Mouse (Mus musculus): ENCODE results near the gene Crtc1. TPM values are rescaled to one million over a fixed set of nuclear protein-coding genes. Genes with fewer than 3 reads are reported as not detected.

The Crtc1 gene
- polyA plus RNA-seq, 1 experiment from 2014 or later, result 57.4 TPM

GRCm38 (mm10) chr8:70469938-70470337 lies 30.6 kb upstream of the Crtc1 start:
- Histone ChIP-seq H3K4me3 (no peak overlapping the region), H3K27ac (replicated peaks) (peak overlapping the region; percentile 6; the same call in 1 of the 2 replicates), H3K4me1 (replicated peaks) (peaks cover 18% of the 10 kb centered on the region), H3K36me3 (no peaks in the 10 kb centered on the region), H3K4me2 (no peak overlapping the region), H3K27me3 (no peaks in the 10 kb centered on the region), H3K9me3 (no peaks in the 10 kb centered on the region), H3K9ac (no peak overlapping the region)
- ATAC-seq (ENCODE audit: low FRiP score, low read depth), result no peak
- 53% methylated on average over 2 of the region's 2 CpGs for WGBS

- Histone ChIP-seq H3K27me3 (no peaks in the 10 kb centered on the region), H3K9me3 (no peaks in the 10 kb centered on the region), H3K4me3 (no peak overlapping the region), H3K4me2 (no peak overlapping the region), H3K4me1 (replicated peaks) (peaks cover 17% of the 10 kb centered on the region), H3K27ac (replicated peaks) (peak overlapping the region; percentile 33; the same call in 1 of the 2 replicates), H3K36me3 (no peaks in the 10 kb centered on the region), H3K9ac (no peak overlapping the region)
- 29% methylated on average over 10 of the region's 10 CpGs for WGBS
- ATAC-seq (ENCODE audit: low FRiP score, low read depth), result peak; percentile 46; the same call in 1 of the 2 replicates
Measured at GRCm38 (mm10) chr8:70469295-70469916, 30.0 kb upstream of the Crtc1 start.

- WGBS, result 98% methylated on average over 4 of the region's 4 CpGs
- no peak overlapping the region for H3K9ac ChIP-seq
Measured at GRCm38 (mm10) chr8:70468733-70469132, 29.4 kb upstream of the Crtc1 start.

GRCm38 (mm10) chr8:70467907-70468306 lies 28.5 kb upstream of the Crtc1 start:
- 83% methylated on average over 1 of the region's 1 CpGs for WGBS
- no peaks in the 10 kb centered on the region for H3K9me3 ChIP-seq
- no peak for ATAC-seq (ENCODE audit: low FRiP score, low read depth)
- no peak overlapping the region for H3K4me3 ChIP-seq
- H3K36me3 ChIP-seq, result no peaks in the 10 kb centered on the region
- no peak overlapping the region for H3K4me2 ChIP-seq
- no peak overlapping the region for H3K9ac ChIP-seq
- no peaks in the 10 kb centered on the region for H3K27me3 ChIP-seq
- H3K27ac ChIP-seq (replicated peaks), result no peak overlapping the region
- H3K4me1 ChIP-seq (replicated peaks), result peaks cover 23% of the 10 kb centered on the region

More at GRCm38 (mm10) chr8:70468733-70469132, 29.4 kb upstream of the Crtc1 start:
- no peak overlapping the region for H3K4me3 ChIP-seq
- peaks cover 17% of the 10 kb centered on the region for H3K4me1 ChIP-seq (replicated peaks)
- ATAC-seq (ENCODE audit: low FRiP score, low read depth), result no peak
- no peaks in the 10 kb centered on the region for H3K27me3 ChIP-seq
- no peak overlapping the region for H3K4me2 ChIP-seq
- no peaks in the 10 kb centered on the region for H3K9me3 ChIP-seq
- no peaks in the 10 kb centered on the region for H3K36me3 ChIP-seq
- H3K27ac ChIP-seq (replicated peaks), result 0 out of 2 replicates have a peak overlapping the region, but pooled peaks have one; percentile 33

- peaks cover 23% of the 10 kb centered on the region for H3K4me1 ChIP-seq (replicated peaks)
- H3K9ac ChIP-seq, result no peak overlapping the region
- 78% methylated on average over 5 of the region's 5 CpGs for WGBS
- no peaks in the 10 kb centered on the region for H3K27me3 ChIP-seq
- H3K4me2 ChIP-seq, result no peak overlapping the region
- H3K36me3 ChIP-seq, result no peaks in the 10 kb centered on the region
- ATAC-seq (ENCODE audit: low FRiP score, low read depth), result no peak
- no peak overlapping the region for H3K4me3 ChIP-seq
- no peaks in the 10 kb centered on the region for H3K9me3 ChIP-seq
- no peak overlapping the region for H3K27ac ChIP-seq (replicated peaks)
Measured at GRCm38 (mm10) chr8:70467229-70467725, 27.9 kb upstream of the Crtc1 start.

- H3K4me3 ChIP-seq, result no peak overlapping the region
- WGBS, result 73% methylated on average over 11 of the region's 11 CpGs
- no peak for ATAC-seq (ENCODE audit: low FRiP score, low read depth)
- H3K4me2 ChIP-seq, result no peak overlapping the region
- H3K9me3 ChIP-seq, result no peaks in the 10 kb centered on the region
- peaks cover 23% of the 10 kb centered on the region for H3K4me1 ChIP-seq (replicated peaks)
- no peaks in the 10 kb centered on the region for H3K27me3 ChIP-seq
- no peak overlapping the region for H3K9ac ChIP-seq
- H3K27ac ChIP-seq (replicated peaks), result no peak overlapping the region
- no peaks in the 10 kb centered on the region for H3K36me3 ChIP-seq
Measured at GRCm38 (mm10) chr8:70466771-70467170, 27.4 kb upstream of the Crtc1 start.

- ATAC-seq (ENCODE audit: low FRiP score, low read depth), result no peak
- Histone ChIP-seq H3K4me2 (no peak overlapping the region), H3K9ac (no peak overlapping the region), H3K27ac (replicated peaks) (no peak overlapping the region), H3K36me3 (no peaks in the 10 kb centered on the region), H3K27me3 (no peaks in the 10 kb centered on the region), H3K4me3 (no peak overlapping the region), H3K9me3 (no peaks in the 10 kb centered on the region), H3K4me1 (replicated peaks) (peaks cover 23% of the 10 kb centered on the region)
- WGBS, result 90% methylated on average over 4 of the region's 4 CpGs
Measured at GRCm38 (mm10) chr8:70466305-70466704, 26.9 kb upstream of the Crtc1 start.

GRCm38 (mm10) chr8:70465701-70466100 lies 26.3 kb upstream of the Crtc1 start:
- Histone ChIP-seq H3K4me2 (no peak overlapping the region), H3K27ac (replicated peaks) (no peak overlapping the region), H3K4me1 (replicated peaks) (peaks cover 23% of the 10 kb centered on the region), H3K36me3 (no peaks in the 10 kb centered on the region), H3K4me3 (no peak overlapping the region), H3K27me3 (no peaks in the 10 kb centered on the region), H3K9ac (no peak overlapping the region), H3K9me3 (no peaks in the 10 kb centered on the region)
- 95% methylated on average over 4 of the region's 4 CpGs for WGBS
- ATAC-seq (ENCODE audit: low FRiP score, low read depth), result no peak

GRCm38 (mm10) chr8:70464162-70464561 lies 24.8 kb upstream of the Crtc1 start:
- Histone ChIP-seq H3K27ac (replicated peaks) (no peak overlapping the region), H3K4me3 (no peak overlapping the region), H3K27me3 (no peaks in the 10 kb centered on the region), H3K4me1 (replicated peaks) (peaks cover 15% of the 10 kb centered on the region; the same call in 1 of the 2 replicates), H3K9me3 (no peaks in the 10 kb centered on the region), H3K9ac (no peak overlapping the region), H3K4me2 (no peak overlapping the region), H3K36me3 (no peaks in the 10 kb centered on the region)
- ATAC-seq (ENCODE audit: low FRiP score, low read depth), result no peak
- WGBS, result 88% methylated on average over 6 of the region's 6 CpGs

- H3K27ac ChIP-seq (replicated peaks), result no peak overlapping the region
- no peak overlapping the region for H3K4me3 ChIP-seq
- whole genome bisulfite sequencing, result 44% methylated on average over 4 of the region's 4 CpGs
Measured at GRCm38 (mm10) chr8:70463306-70463705, 23.9 kb upstream of the Crtc1 start.

GRCm38 (mm10) chr8:70462516-70462813 lies 23.1 kb upstream of the Crtc1 start:
- no peak overlapping the region for H3K9ac ChIP-seq
- no peaks in the 10 kb centered on the region for H3K36me3 ChIP-seq
- no peak overlapping the region for H3K27ac ChIP-seq (replicated peaks)
- H3K4me1 ChIP-seq (replicated peaks), result 0 out of 2 replicates have a peak, but pooled peaks cover 6% of the 10 kb centered on the region
- no peak overlapping the region for H3K4me2 ChIP-seq
- no peak for ATAC-seq (ENCODE audit: low FRiP score, low read depth)
- 93% methylated on average over 8 of the region's 8 CpGs for WGBS
- no peaks in the 10 kb centered on the region for H3K9me3 ChIP-seq
- no peak overlapping the region for H3K4me3 ChIP-seq
- H3K27me3 ChIP-seq, result no peaks in the 10 kb centered on the region

More at GRCm38 (mm10) chr8:70463306-70463705, 23.9 kb upstream of the Crtc1 start:
- Histone ChIP-seq H3K4me1 (replicated peaks) (0 out of 2 replicates have a peak, but pooled peaks cover 9% of the 10 kb centered on the region), H3K36me3 (no peaks in the 10 kb centered on the region), H3K4me2 (no peak overlapping the region), H3K27me3 (no peaks in the 10 kb centered on the region), H3K9ac (no peak overlapping the region), H3K9me3 (no peaks in the 10 kb centered on the region)
- ATAC-seq (ENCODE audit: low FRiP score, low read depth), result no peak

- Histone ChIP-seq H3K4me1 (replicated peaks) (0 out of 2 replicates have a peak, but pooled peaks cover 6% of the 10 kb centered on the region), H3K9ac (no peak overlapping the region), H3K4me2 (no peak overlapping the region), H3K9me3 (no peaks in the 10 kb centered on the region), H3K4me3 (no peak overlapping the region), H3K27ac (replicated peaks) (no peak overlapping the region), H3K27me3 (no peaks in the 10 kb centered on the region), H3K36me3 (no peaks in the 10 kb centered on the region)
- no peak for ATAC-seq (ENCODE audit: low FRiP score, low read depth)
- WGBS, result 87% methylated on average over 16 of the region's 16 CpGs
Measured at GRCm38 (mm10) chr8:70461765-70462515, 22.6 kb upstream of the Crtc1 start.
